Mouse (Mus musculus): ENCODE data around the gene Bgn.

The Bgn gene

DNA sequence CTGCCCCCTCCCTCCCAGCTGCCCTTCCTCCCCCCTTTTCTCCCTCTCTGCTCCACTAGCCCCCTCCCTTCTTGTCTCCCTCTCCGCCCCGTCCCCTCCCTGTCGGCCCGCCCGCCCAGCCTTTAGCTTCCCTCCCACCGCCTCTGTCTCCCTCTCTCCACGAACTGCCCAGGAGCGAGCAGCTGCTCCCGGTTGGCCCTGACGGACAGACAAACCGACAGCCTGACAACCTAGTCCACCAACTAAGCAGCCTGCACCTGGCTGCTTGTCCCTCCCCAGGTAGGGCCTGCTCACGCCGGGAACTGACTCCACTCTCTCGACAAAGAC lies at the start of gene Bgn:
TSS of gene Bgn (plus strand) at position 119 of the 327 bp plus-strand sequence.
- in situ Hi-C loops (cut with MboI, MseI) = no loop called here

- in situ Hi-C loops (cut with MboI, MseI) = no loop called here
Observed at GRCm38 (mm10) chrX:73435252-73435651, 48.1 kb upstream of the Bgn start, which contains the start of gene Trex2. Gene Trex2, minus strand, starts transcription at chrX:73435344.

- in situ Hi-C loops (cut with MboI, MseI) = no loop called here
Observed at GRCm38 (mm10) chrX:73441428-73441827, 42.0 kb upstream of the Bgn start.

- in situ Hi-C loops (cut with MboI, MseI) = no loop called here
Observed at GRCm38 (mm10) chrX:73451949-73452348, 31.5 kb upstream of the Bgn start.

DNA sequence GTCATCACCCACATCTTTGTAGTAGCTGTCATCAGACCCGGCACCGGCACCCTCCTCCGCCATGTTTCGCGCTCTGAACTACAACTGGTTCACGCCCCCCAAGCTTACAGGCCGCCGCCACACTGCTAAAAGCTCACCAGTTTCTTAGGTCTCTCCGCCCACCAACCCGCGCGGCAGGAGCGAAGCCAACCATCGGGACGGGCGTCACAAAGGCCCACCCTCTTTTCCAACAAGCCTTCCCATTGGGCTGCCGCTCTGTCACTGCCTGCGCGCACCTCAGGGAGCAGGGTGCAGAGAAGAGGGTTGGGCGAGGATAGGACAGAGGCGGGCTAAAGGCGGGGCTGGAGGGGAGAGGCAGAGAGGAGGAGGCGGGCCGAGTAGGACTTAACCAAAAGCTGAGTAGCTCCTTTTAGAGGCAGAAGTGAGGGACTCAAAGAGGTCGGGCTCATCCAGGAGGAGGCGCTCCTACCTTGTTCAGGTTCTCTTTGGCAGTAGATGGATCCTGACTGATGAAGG lies 24.5 kb upstream of the Bgn start, which contains the start of gene Haus7:
TSS of gene Haus7 (minus strand) at position 168 of the 516 bp plus-strand sequence.
- in situ Hi-C loops (cut with MboI, MseI) = no loop called here

DNA sequence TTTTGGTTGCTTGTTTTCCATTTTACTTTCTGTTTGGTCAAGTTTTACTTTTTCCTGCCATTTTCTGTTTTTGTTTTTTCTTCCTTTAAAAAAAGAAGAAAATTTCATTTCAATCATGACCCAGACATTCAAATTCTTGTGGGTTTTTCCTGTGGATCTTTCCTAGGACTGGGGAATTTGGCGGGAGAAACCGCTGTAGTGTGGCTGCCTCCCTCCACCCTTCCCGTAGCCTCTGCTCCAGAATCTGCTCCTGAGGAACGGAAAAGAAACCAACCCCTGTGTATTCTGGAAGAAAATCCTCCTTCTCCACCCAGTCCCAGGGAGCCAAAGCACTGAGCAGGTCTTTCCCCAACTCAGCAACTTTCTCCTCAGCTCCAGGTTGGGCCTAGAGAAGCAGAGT lies 22.6 kb upstream of the Bgn start:
- in situ Hi-C loops (cut with MboI, MseI) = no loop called here

GRCm38 (mm10) chrX:73465483-73466186 lies 17.8 kb upstream of the Bgn start:
- in situ Hi-C loops (cut with MboI, MseI) = no loop called here

DNA sequence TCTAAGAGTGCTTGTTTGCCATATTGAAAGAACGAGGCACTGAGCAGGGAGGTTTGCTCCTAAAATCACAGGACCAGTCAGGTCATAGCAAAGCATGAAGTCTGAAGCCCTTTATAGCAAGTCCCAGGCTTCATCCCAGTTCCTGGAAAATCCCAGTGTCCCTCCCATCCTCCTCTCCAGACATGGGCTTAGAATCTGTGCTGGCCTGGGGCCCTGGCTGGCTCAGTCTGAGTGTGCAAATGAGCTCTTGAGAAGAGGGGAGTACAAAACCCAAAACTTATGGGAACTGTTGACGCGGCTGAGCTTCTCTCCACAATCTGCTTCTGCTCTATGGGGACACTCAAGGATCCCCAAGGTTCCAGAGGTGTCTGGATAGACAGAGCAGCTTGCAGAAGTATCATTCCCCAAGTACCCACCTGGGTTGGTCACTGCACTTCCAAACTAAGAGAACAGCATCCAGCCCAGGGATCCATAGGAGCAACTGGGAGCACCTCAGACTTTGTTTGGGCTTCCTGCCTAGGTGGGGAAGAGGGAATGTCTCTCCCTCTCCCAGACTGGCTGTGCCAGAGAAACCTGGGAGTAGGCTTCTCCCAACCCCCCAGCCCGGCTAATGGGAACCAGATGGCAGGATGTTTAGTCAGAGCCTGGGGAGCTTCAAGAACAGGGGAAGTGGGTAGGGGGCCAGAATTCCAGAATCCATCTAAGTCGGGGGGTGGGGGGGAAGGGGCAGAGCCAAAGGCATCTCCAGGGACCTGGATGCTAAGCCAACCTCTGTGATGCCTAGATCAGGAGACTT lies 15.8 kb upstream of the Bgn start:
- in situ Hi-C loops (cut with MboI, MseI) = no loop called here

DNA sequence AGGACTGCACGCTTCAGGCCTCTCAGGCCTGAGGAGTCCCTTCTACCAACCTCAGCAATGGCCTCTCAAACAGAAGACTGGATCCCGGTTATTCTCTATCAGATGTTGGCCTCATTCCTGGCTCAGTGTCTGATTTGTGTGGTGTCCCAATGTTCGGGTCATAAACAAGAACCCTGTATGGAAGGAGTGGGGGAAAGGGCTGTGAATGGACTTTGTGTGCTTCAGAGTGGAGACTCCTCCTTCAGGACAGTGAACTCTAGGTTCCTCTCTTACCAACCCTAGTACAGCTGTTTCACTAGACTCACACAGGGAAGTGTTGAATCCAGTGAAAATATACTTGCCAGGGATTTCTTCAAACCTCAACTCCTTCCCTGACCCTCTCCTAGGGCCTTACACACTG lies 15.1 kb upstream of the Bgn start:
- in situ Hi-C loops (cut with MboI, MseI) = no loop called here

DNA sequence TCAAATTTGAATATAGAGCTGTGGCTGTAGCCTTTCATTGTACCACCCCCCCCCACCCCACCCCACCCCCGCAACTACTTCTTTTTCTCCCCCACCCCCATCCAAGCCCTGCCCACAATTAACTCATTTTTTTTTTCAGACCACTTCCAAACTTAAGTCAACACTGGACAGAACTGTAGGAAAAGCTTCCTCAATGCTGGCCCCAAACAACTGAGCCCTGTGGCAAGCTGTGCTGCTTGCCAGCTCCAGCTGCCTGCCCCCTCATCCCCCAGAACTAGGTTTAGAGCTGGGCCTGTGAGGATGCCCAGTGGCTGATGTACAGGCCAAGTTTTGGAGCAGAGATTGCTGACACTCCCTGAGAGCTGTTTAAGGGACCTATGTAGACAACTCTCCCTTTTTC lies 14.7 kb upstream of the Bgn start:
- in situ Hi-C loops (cut with MboI, MseI) = no loop called here

DNA sequence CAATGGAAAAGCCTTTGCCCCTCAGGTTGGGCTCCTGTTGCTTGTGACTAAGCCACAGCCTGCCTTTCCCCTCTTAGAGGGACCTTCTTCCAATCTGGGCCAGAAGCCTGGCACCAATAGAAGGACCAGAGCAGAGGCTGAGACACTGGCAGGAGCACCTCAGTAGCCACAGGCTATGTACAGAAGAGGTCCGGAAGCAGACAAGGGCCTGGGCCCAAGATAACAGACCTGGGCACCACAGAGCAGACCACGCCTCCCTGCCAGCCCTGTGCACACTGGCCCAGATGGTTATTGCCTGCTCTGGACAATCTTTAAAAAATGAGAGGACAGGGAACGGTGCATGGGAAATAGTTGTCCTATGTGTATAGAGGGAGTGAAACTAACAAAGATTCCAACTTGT lies 11.6 kb upstream of the Bgn start:
- in situ Hi-C loops (cut with MboI, MseI) = no loop called here

DNA sequence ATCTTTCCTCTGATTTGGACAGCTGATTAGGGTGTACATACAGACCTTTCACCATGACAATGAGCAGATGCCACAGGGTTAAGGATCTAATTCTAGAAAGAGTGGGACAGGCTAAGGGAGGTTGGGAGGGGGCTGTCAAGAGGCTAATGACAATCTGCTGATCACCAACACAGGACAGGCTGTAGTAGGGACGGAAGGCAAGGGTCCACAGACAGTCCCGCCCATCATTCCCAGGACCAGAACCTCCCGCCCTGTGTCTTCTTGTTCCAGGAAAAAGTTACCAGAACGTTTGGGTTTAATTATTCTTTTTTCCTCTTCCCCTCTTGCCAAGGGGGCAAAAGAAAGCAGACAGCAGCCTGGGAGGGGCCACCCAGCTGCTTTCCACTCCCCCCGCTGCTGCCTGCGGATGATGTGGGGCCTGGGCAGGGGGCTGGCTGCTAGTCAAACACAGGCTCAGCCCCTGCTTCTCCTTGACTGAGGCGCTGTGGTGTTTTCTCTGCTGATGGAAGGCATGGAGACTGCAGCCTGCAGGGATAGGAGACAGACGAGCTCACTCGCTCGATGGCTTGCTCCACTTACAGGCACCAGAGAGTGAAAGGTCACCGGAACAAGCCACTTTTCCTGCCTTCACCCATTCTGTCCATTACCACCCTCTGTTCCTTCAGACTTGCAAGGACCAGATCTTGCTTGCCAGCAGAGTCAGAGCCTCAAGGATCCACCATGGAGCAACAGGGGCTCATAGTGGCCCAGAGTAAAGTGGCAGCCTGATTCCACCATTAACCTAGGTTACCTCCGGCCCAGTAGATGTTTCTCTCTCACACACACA lies 8.8 kb upstream of the Bgn start:
- in situ Hi-C loops (cut with MboI, MseI) = no loop called here

- in situ Hi-C loops (cut with MboI, MseI) = no loop called here
Observed at GRCm38 (mm10) chrX:73475658-73476256, 7.6 kb upstream of the Bgn start.

GRCm38 (mm10) chrX:73476621-73477020 lies 6.8 kb upstream of the Bgn start:
- in situ Hi-C loops (cut with MboI, MseI) = no loop called here

GRCm38 (mm10) chrX:73477500-73477899 lies 5.9 kb upstream of the Bgn start:
- in situ Hi-C loops (cut with MboI, MseI) = no loop called here

GRCm38 (mm10) chrX:73479656-73480055 lies 3.7 kb upstream of the Bgn start:
- in situ Hi-C loops (cut with MboI, MseI) = no loop called here

- in situ Hi-C loops (cut with MboI, MseI) = no loop called here
Observed at GRCm38 (mm10) chrX:73480334-73480733, 3.1 kb upstream of the Bgn start.

DNA sequence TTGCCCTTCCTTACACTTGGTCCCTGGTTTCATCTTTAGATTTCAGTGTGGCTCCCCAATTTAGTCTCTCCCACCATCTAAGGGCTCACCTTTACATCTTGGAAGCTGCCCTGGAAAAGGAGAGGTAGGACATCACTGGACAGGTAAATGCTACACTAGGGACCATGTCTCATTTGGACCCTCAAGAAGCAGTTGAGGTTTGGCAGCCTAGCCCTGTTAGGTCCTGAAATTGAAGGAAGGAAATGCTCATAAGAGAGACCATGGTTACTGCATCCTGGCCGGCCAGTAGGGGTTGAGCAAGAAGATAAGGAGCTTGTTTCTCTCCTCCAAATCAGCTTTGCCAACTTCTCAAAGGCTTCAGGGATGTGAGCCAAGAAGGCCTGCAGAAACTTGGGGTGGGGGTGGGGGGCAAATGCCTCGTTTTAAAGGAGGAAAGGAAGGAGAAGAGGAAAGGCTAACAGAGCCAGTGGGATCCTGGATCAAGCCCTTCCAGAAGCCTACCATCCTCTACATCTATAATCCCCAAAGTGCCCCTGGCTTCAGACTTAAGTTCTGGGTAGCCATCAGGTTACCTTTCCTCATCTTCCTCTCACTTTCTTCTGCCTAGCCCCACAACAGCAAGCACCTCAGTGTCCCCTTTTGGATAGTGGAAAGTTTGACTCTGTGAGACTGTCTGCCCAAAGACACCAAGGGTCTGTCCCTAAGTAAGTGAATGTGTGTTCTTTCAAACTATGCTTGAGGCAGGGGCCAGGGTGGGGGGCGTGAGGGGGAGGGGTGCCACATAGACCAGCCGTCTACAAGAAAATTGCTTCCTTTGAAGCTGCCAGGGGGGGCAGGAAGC lies 539 bp upstream of the Bgn start:
- in situ Hi-C loops (cut with MboI, MseI) = no loop called here

GRCm38 (mm10) chrX:73484076-73484475 lies 674 bp downstream of the Bgn start:
- in situ Hi-C loops (cut with MboI, MseI) = no loop called here

DNA sequence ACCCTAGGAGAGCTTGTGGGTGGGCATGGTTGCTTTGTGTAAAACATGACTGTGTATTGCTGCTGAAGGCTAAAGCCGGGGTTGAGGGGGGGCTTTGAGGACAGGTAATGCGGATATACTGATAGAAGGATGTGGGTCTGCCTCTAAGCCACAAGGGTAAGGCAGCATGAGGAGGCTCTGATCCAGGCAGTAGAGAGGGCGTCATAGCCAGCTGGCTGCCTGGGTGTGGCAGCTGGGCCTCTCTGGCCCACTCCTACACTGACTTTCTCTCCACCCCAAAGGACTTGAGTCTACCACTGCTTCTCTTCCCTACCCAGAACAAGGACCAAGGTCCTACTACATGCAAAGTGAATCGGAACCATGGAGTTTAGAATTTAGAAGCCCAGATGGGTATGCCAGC lies 1.5 kb downstream of the Bgn start:
- in situ Hi-C loops (cut with MboI, MseI) = no loop called here

DNA sequence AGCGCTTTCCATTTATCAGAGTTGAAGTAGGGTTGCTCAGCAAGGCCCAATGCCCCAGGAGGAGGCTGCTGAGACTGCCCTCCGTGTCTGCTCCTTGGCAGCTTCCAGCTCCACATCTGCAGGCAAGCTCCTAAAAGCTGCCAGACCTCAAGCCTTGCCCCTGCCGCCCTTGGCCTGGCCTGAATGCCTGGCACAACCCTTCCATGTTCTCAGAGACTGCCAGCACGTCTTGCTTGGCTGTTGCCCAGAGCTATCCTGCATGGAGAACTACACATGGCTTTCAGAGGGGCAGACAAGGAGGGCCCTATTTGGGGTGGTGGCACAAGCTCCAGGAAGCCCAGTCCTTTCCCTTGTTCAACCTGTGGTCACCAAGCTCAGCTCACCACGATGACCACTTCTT lies 3.5 kb downstream of the Bgn start:
- in situ Hi-C loops (cut with MboI, MseI) = no loop called here

All from regulatory T cell (primary cell).